Mouse (Mus musculus): ENCODE results near the gene Gab3.

Gab3 gene

GRCm38 (mm10) chrX:75084774-75085508 is at the start of gene Gab3:
Gab3 (minus strand) TSS chrX:75085458.
- in situ Hi-C loops (cut with MboI; ENCODE audit: unreplicated experiment in 2 of 2), result loop anchor here (10.0 to 25.0 kb wide), 3 partner anchors 123 to 648 kb away; partner anchors contain the start of gene G6pdx (in 1 of the 2)

- in situ Hi-C loops (cut with MboI; ENCODE audit: unreplicated experiment in 2 of 2), result loop anchor here in 1 of 2 experiments (25.0 kb wide), 1 partner anchor 132 kb away; no protein-coding TSS in a partner anchor
These were observed 45.4 kb upstream of the Gab3 start, which contains the start of gene Mpp1 for GRCm38 (mm10) chrX:75130467-75131160. Mpp1 (minus strand) TSS chrX:75131016.

DNA sequence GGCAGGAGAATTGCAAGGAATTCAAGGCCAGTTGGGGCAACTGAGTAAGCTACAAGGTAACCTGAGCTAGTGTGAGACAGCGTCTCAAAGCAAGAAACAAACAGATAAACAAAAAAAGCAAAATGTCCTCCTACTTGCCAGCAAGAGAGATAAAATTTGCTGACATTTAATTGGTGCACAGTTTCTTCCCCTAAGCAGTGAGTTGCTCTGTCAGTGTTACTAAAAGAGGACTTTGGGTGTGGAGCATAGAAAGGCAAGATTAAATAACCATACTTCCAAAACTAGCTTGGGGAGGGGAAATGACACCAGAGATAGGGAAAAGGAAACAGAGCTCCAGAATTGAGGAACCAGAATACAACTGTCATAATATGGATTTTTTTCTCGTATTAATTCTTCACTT is 44.2 kb upstream of the Gab3 start:
- in situ Hi-C loops (cut with MboI; ENCODE audit: unreplicated experiment in 2 of 2), result loop anchor here in 1 of 2 experiments (25.0 kb wide), 1 partner anchor 133 kb away; no protein-coding TSS in a partner anchor

- in situ Hi-C loops (cut with MboI; ENCODE audit: unreplicated experiment in 2 of 2), result loop anchor here in 1 of 2 experiments (25.0 kb wide), 1 partner anchor 134 kb away; no protein-coding TSS in a partner anchor
These were observed 43.2 kb upstream of the Gab3 start for GRCm38 (mm10) chrX:75128333-75128980.

GRCm38 (mm10) chrX:75126893-75127292 is 41.6 kb upstream of the Gab3 start:
- in situ Hi-C loops (cut with MboI; ENCODE audit: unreplicated experiment in 2 of 2), result loop anchor here in 1 of 2 experiments (25.0 kb wide), 1 partner anchor 135 kb away; no protein-coding TSS in a partner anchor

DNA sequence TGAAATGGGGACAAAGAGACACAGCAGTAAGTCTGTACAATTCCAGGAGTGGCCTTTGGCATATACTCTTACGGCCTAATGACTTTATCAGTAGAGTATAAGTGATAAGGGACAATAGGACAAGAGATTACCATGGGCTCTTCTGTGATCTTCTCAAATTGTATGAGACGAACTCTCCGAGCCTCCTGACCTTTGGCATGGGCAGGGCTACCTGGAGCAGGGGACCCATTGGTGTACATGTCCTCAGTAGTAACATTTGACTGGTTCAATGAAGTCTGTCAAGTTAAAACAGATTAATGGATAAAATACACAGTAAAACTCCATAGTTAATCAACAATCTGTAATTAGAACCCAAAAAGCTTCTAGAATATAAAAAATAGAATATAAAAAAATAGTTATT is 40.3 kb upstream of the Gab3 start:
- in situ Hi-C loops (cut with MboI; ENCODE audit: unreplicated experiment in 2 of 2), result loop anchor here in 1 of 2 experiments (25.0 kb wide), 1 partner anchor 137 kb away; no protein-coding TSS in a partner anchor

DNA sequence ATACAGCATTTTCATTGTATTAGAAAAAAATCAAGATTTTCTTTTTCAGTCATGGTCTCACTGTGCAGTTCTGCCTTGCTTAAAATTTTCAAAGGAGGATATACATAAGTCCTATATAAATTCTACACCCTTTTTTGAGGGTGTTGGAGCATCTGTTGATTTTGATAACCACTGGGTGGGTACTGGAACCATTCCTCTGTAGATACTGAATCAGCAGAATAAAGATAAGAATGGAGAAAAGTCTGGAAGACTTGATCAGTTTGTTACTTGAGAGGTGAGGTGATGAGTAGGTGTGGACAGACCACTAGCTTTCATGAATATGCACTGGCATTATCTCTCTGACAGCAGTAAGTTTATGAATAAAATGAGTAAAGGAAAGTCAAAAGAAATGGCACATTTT is 30.3 kb upstream of the Gab3 start:
- in situ Hi-C loops (cut with MboI; ENCODE audit: unreplicated experiment in 2 of 2), result loop anchor here (5.0 to 25.0 kb wide), 3 partner anchors 272 to 422 kb away; partner anchors contain the start of genes F8 (in 2 of the 2) and Fundc2 (in 2 of the 2)

DNA sequence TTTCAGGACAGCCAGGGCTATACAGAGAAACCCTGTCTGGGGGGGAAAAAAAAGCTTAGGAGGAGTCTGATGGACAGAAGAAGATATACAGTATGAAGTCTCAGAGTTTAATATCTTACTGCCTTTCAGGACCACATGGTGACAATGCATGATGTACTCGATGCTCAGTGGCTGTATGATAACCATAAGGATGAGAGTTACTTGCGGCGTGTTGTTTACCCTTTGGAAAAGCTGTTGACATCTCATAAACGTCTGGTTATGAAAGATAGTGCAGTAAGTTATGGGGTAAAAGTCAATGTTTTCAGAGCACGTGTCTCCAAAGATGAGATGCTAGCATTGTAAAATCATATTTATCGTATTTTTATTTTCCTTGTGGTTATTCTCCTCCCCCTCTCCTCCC is 17.0 kb upstream of the Gab3 start:
- in situ Hi-C loops (cut with MboI; ENCODE audit: unreplicated experiment in 2 of 2), result loop anchor here (25.0 kb wide), 2 partner anchors 285 to 435 kb away; partner anchors contain the start of genes F8 (in 2 of the 2) and Fundc2 (in 2 of the 2)

GRCm38 (mm10) chrX:75098799-75099198 is 13.5 kb upstream of the Gab3 start:
- in situ Hi-C loops (cut with MboI; ENCODE audit: unreplicated experiment in 2 of 2), result loop anchor here in 1 of 2 experiments (25.0 kb wide), 2 partner anchors 136 to 661 kb away; partner anchors contain the start of gene G6pdx

DNA sequence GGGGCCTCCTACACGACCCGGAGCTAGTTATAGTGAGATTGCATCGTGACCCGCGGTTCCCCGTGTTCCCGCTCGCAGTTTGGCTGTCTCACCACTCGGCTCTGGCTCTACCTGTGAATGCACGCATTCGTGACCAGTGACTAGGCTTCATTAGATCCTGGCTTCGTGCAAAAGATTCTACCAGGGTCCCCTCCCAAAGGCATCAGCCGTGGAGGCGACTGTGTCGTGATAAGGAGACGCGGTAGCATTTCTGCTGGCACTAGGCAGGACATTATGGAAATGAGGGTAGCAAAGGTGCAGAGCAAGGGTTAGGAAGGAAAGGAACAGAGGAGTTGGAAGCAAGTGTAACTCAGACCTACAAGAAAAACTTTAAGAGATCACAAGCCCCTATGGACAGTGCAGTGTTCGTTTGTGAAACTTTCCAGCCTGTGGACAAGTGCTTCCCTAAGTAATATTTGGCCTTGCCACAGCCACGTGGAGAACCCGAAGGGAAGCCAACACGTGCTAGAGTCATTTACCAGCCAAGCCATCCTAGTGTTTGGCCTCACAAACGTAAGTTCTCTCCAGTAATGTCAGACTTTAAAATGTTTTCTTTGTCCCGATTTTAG is 11.0 kb upstream of the Gab3 start:
- in situ Hi-C loops (cut with MboI; ENCODE audit: unreplicated experiment in 2 of 2), result loop anchor here in 1 of 2 experiments (25.0 kb wide), 2 partner anchors 134 to 659 kb away; partner anchors contain the start of gene G6pdx

DNA sequence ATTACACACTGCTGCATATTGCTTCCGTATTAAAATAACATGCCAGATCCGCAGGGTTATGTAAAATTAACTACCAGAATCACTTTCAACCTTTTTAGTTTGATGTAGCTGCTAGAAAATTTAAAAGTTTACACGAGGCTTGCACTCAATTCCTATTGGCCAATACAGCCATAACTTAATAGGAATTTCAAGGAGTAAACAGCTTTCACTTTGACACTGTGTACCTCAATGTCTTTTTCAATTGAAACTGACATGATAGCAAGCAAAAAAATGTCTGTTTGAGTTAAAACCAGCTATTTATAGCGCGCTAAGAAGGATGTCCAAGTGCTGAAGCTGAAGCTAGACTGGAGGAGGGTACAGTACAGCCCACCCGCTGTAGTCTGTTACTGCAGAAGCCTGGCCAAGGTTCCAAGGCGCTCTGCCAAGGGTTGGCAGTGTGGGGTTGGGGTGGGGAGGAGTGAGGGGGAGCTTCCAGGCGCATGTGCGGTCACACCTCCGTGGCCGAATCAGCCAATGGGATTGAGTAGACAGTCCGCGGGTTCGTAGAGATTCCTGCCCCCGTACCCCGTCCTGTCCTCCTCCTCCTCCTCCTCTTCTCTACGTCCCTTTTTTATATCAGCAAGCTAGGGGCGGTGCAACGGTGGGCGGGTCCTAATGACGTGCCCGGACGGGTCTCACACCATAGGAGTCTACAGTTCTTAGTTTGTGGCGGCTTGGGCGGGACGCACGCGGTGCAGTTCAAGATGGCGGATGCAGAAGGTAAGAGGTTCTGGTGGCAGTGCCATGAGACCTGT is 10.3 kb upstream of the Gab3 start, which contains the start of gene Dkc1:
Gene Dkc1 (plus strand): TSS at position 486 of the 794 bp plus-strand sequence.
- in situ Hi-C loops (cut with MboI; ENCODE audit: unreplicated experiment in 2 of 2), result loop anchor here in 1 of 2 experiments (25.0 kb wide), 2 partner anchors 133 to 658 kb away; partner anchors contain the start of gene G6pdx

- in situ Hi-C loops (cut with MboI; ENCODE audit: unreplicated experiment in 2 of 2), result loop anchor here (10.0 to 25.0 kb wide), 3 partner anchors 123 to 648 kb away; partner anchors contain the start of gene G6pdx (in 1 of the 2)
These were observed 396 bp upstream of the Gab3 start for GRCm38 (mm10) chrX:75085654-75086053.

- in situ Hi-C loops (cut with MboI; ENCODE audit: unreplicated experiment in 2 of 2), result loop anchor here (10.0 to 25.0 kb wide), 3 partner anchors 122 to 647 kb away; partner anchors contain the start of gene G6pdx (in 1 of the 2)
These were observed 1.1 kb downstream of the Gab3 start for GRCm38 (mm10) chrX:75083982-75084773.

DNA sequence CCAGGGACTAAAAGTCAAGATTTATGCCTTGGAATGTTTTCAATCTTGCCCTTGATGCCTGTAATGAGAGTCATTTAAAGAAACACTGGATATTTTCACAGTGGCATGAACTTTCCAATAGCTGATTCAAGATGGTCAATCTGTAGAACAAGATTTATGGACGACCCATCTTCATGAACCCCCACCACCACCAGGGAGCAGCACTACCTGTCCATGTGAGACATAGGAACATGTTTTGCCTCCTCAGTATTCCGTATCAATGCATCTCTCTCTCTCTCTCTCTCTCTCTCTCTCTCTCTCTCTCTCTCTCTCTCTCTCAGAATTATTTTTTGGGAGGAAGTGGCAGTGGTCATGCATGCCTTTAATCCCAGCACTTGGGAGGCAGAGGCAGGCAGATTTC is 2.9 kb downstream of the Gab3 start:
- in situ Hi-C loops (cut with MboI; ENCODE audit: unreplicated experiment in 2 of 2), result loop anchor here (10.0 to 25.0 kb wide), 3 partner anchors 120 to 645 kb away; partner anchors contain the start of gene G6pdx (in 1 of the 2)

- in situ Hi-C loops (cut with MboI; ENCODE audit: unreplicated experiment in 2 of 2), result no loop called here
These were observed 29.0 kb downstream of the Gab3 start for GRCm38 (mm10) chrX:75056120-75056775.

DNA sequence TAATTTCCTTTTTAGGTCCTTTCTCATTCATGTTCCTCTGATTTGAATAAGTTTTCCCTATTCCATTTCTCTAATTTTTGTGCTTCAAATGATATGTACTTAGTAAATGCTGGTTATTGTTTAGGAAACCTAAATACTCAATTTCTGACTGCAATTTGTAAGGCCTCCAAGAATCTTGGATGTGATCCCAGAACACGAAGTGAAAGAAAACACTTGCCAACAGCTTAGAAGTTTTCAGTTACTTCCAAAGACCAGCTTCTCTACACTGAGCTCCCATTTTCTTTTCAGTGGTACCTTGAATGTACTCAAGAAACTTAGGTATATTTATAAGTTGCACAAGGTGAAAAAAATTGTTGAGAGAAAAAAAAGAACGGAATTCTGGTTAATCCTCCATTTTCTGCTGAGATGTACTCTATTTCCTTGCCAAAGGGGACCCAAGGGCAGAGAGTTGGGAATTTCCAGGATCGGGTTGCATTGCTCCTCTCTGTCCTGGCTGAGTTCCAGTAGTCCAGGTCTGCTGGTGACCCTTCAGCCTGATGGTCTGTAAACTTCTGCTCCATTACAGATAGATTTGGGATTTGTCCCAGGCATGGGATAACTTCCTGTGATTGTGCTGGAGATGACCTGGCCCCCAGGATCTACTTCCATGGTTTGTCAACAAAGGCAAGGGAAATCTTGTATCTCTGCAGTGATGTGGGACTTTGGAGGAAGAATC is 38.2 kb downstream of the Gab3 start:
- in situ Hi-C loops (cut with MboI; ENCODE audit: unreplicated experiment in 2 of 2), result no loop called here

DNA sequence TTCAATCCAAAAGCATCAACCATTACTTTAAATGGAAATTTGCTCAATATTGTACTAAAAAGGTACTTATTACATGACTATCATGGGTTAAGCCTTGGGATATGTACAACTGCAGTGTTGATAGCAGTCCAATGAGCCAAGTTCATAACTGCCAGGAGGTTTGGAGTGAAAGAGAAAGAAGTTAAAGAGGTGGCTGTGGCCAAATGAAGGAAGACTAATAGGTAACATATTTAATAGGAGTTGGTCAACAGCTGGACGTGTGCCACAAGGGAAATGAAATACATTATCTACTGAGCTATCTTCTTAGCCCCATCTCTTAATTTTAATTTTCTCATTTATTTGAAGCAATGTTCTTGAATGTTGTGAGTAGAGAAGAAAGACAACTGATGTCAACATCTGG is 39.3 kb downstream of the Gab3 start:
- in situ Hi-C loops (cut with MboI; ENCODE audit: unreplicated experiment in 2 of 2), result no loop called here
